ENCODE assay signal across 9 mouse cellular contexts in genomic region chr1:52748260-52748659, GRCm38 (mm10). TPM values are rescaled to one million over a fixed set of nuclear protein-coding genes. Genes with fewer than 3 reads are reported as not detected.
DNase-seq lines count a peak whose midpoint lies in the region; ATAC-seq and TF ChIP-seq lines count a peak whose summit lies in the region.
"Had no signal": no experiment of that assay in that cellular context is flagged by ENCODE, and none has a peak within 500 bp of the region (broad histone marks: within the 10 kb centered on the region; RNA-seq: fewer than 3 reads in every experiment).

No protein-coding gene starts in this region.

- peak; percentile 49 to 69 for DNase-seq in heart, adult 2 months
- DNase-seq in CD8-positive naive resting alpha-beta T cell, adult 2 months (ENCODE audit: low read depth in 2 of 2, low spot score in 2 of 2), result peak; percentile 63 to 72
- peak; percentile 13 for DNase-seq in c-Kit-negative CD71-positive TER-119-positive erythroid progenitor cells, embryonic 14.5 days (ENCODE audit: low read depth, low spot score)
- DNase-seq in forebrain, postnatal 0 days, result peak; percentile 82
- peak; percentile 75 to 77 for DNase-seq in kidney, postnatal 4 days
- peak; percentile 68 for DNase-seq in stomach, postnatal 0 days (ENCODE audit: low spot score)

- H3K27me3 ChIP-seq in heart, adult 2 months (ENCODE audit: control insufficient read depth, insufficient read depth, low read length), result no peaks in the 10 kb centered on the region
- H3K27me3 ChIP-seq in heart, embryonic 11.5 days (ENCODE audit: control insufficient read depth, insufficient read depth, low read length), result no peaks in the 10 kb centered on the region
- no peaks in the 10 kb centered on the region for H3K27me3 ChIP-seq in forebrain, postnatal 0 days (ENCODE audit: insufficient read depth, low read length)
- H3K27me3 ChIP-seq in stomach, postnatal 0 days (ENCODE audit: control insufficient read depth, insufficient read depth, low read length), result no peaks in the 10 kb centered on the region
- H3K27me3 ChIP-seq: stomach, embryonic 15.5 days had no signal

- no peak overlapping the region for H3K4me3 ChIP-seq in heart, adult 2 months
- H3K4me3 ChIP-seq in heart, embryonic 11.5 days (ENCODE audit: low read depth, low read length), result no peak overlapping the region
- no peak overlapping the region for H3K4me3 ChIP-seq in forebrain, postnatal 0 days (ENCODE audit: low read depth, low read length)
- H3K4me3 ChIP-seq in stomach, postnatal 0 days (ENCODE audit: low read depth, low read length), result no peak overlapping the region
- H3K4me3 ChIP-seq: stomach, embryonic 15.5 days had no signal

- intact Hi-C loops in heart, adult 2 months (cut with DNase I), result loop anchor here (1.0 to 5.0 kb wide), 3 partner anchors 69 to 447 kb away; partner anchors contain the start of gene Inpp1

- TF ChIP-seq EP300 in heart, adult 2 months (IDR thresholded peaks at IDR 0.05; ENCODE audit: insufficient read depth, low read depth, low read length), result no peak
- TF ChIP-seq EP300 in stomach, postnatal 0 days (optimal IDR thresholded peaks at IDR 0.05), result no peak

- no peaks in the 10 kb centered on the region for H3K9me3 ChIP-seq in heart, embryonic 11.5 days (replicated peaks; ENCODE audit: control insufficient read depth, low read length)
- H3K9me3 ChIP-seq in forebrain, postnatal 0 days (ENCODE audit: low read length), result no peaks in the 10 kb centered on the region
- no peaks in the 10 kb centered on the region for H3K9me3 ChIP-seq in stomach, postnatal 0 days (ENCODE audit: control insufficient read depth, low read length)
- H3K9me3 ChIP-seq: stomach, embryonic 15.5 days had no signal

- H3K36me3 ChIP-seq in heart, adult 2 months (ENCODE audit: control insufficient read depth, insufficient read depth, low read length), result no peaks in the 10 kb centered on the region
- H3K36me3 ChIP-seq in heart, embryonic 11.5 days (ENCODE audit: control insufficient read depth, insufficient read depth, low read length), result no peaks in the 10 kb centered on the region
- H3K36me3 ChIP-seq in forebrain, postnatal 0 days (ENCODE audit: insufficient read depth), result no peaks in the 10 kb centered on the region
- no peaks in the 10 kb centered on the region for H3K36me3 ChIP-seq in stomach, postnatal 0 days (ENCODE audit: control insufficient read depth, insufficient read depth, low read length)
- H3K36me3 ChIP-seq: stomach, embryonic 15.5 days had no signal

- no peak for ATAC-seq in heart, embryonic 11.5 days (replicated peaks; ENCODE audit: insufficient number of reproducible peaks, low FRiP score, low TSS enrichment)
- ATAC-seq in forebrain, postnatal 0 days, result peak; percentile 50; the same call in 1 of the 2 replicates
- ATAC-seq in megakaryocyte progenitor cell, adult 5-6 weeks (replicated peaks; ENCODE audit: poor library complexity), result peak; percentile 87
- ATAC-seq in stomach, postnatal 0 days (ENCODE audit: low FRiP score, low TSS enrichment), result no peak

- 12% methylated on average over 3 of the region's 3 CpGs for WGBS in heart, adult 2 months
- 18% methylated on average over 3 of the region's 3 CpGs for whole genome bisulfite sequencing in heart, embryonic 11.5 days (ENCODE audit: insufficient replicate concordance)
- 20% methylated on average over 3 of the region's 3 CpGs for WGBS in forebrain, postnatal 0 days
- WGBS in stomach, postnatal 0 days, result 14% methylated on average over 3 of the region's 3 CpGs

- H3K79me2 ChIP-seq in heart, adult 2 months (replicated peaks; ENCODE audit: control insufficient read depth, insufficient read depth, low read length), result no peaks in the 10 kb centered on the region

- H3K4me2 ChIP-seq in heart, embryonic 11.5 days, result no peak overlapping the region
- H3K4me2 ChIP-seq in forebrain, postnatal 0 days (ENCODE audit: low read depth), result no peak overlapping the region
- H3K4me2 ChIP-seq in stomach, postnatal 0 days (replicated peaks; ENCODE audit: low read depth), result no peak overlapping the region
- H3K4me2 ChIP-seq: stomach, embryonic 15.5 days had no signal

- no peaks in the 10 kb centered on the region for H3K4me1 ChIP-seq in heart, adult 2 months (ENCODE audit: control insufficient read depth, insufficient read depth, low read length)
- peaks cover 3% of the 10 kb centered on the region; the same call in 1 of the 2 replicates for H3K4me1 ChIP-seq in heart, embryonic 11.5 days (ENCODE audit: control insufficient read depth, insufficient read depth, low read length)
- no peaks in the 10 kb centered on the region for H3K4me1 ChIP-seq in forebrain, postnatal 0 days (ENCODE audit: insufficient read depth)
- no peaks in the 10 kb centered on the region for H3K4me1 ChIP-seq in stomach, postnatal 0 days (replicated peaks; ENCODE audit: control insufficient read depth, insufficient read depth)
- H3K4me1 ChIP-seq: stomach, embryonic 15.5 days had no signal

- TF ChIP-seq CTCF in heart, adult 2 months (IDR thresholded peaks at IDR 0.05), result peak; percentile 92
- TF ChIP-seq CTCF in forebrain, postnatal 0 days (IDR thresholded peaks at IDR 0.05; ENCODE audit: low read depth), result peak; percentile 84
- TF ChIP-seq CTCF in stomach, postnatal 0 days (IDR thresholded peaks at IDR 0.05; ENCODE audit: low read depth), result peak; percentile 85

- no peak for TF ChIP-seq POLR2A in heart, adult 2 months (IDR thresholded peaks at IDR 0.05; ENCODE audit: insufficient read depth, low read depth, low read length)

- H3K27ac ChIP-seq in heart, adult 2 months, result no peak overlapping the region
- H3K27ac ChIP-seq in heart, embryonic 11.5 days (ENCODE audit: low read depth, low read length), result no peak overlapping the region
- H3K27ac ChIP-seq in forebrain, postnatal 0 days (ENCODE audit: low read depth, low read length), result no peak overlapping the region
- H3K27ac ChIP-seq in stomach, postnatal 0 days (replicated peaks), result no peak overlapping the region
- H3K27ac ChIP-seq: stomach, embryonic 15.5 days had no signal

- H3K9ac ChIP-seq in heart, adult 2 months (ENCODE audit: low read depth, low read length), result no peak overlapping the region
- no peak overlapping the region for H3K9ac ChIP-seq in heart, embryonic 11.5 days (ENCODE audit: low read depth, low read length)
- no peak overlapping the region for H3K9ac ChIP-seq in forebrain, postnatal 0 days
- no peak overlapping the region for H3K9ac ChIP-seq in stomach, postnatal 0 days (ENCODE audit: low read length)
- H3K9ac ChIP-seq: stomach, embryonic 15.5 days had no signal

RNA-seq across cellular contexts. Expression of gene Mfsd6, which starts 21.0 kb away (rescaled TPM):
- total RNA-seq in heart, adult 2 months (2021), result 10 to 100 TPM; 18.9 to 20.1 TPM
- 10.3 and 15.8 TPM in 2 replicates for polyA plus RNA-seq in heart, adult 2 months (2012; rRNA removed)
- 2.3 and 4.8 TPM in 2 replicates for polyA plus RNA-seq in heart, embryonic 11.5 days (2014; fragmentation: Nextera tagmentation; extraction: Ambion mirVana)
- 38.1 and 45.0 TPM in 2 replicates for total RNA-seq in forebrain, postnatal 0 days (2014; rRNA removed)
- polyA plus RNA-seq in forebrain, postnatal 0 days (2015; fragmentation: Nextera tagmentation; extraction: Ambion mirVana), result 6.5 and 9.6 TPM in 2 replicates
- 5.4 and 6.2 TPM in 2 replicates for total RNA-seq in megakaryocyte progenitor cell, adult 5-6 weeks (2015)
- total RNA-seq in megakaryocyte progenitor cell, adult 5-6 weeks (2017), result 3.5 and 5.0 TPM in 2 replicates
- polyA plus RNA-seq in stomach, postnatal 0 days (2015; fragmentation: Nextera tagmentation; extraction: Ambion mirVana), result 6.3 and 8.0 TPM in 2 replicates

Comparison
In these comparisons a context has a peak if more than half of its experiments do, and no peak if none do; other contexts are left out.
1. DNase-seq: peak in every context shown above with its lines; median percentile 82 in forebrain, postnatal 0 days; 76 in kidney, postnatal 4 days; 68 in stomach, postnatal 0 days; 68 in CD8-positive naive resting alpha-beta T cell, adult 2 months; 59 in heart, adult 2 months; 13 in c-Kit-negative CD71-positive TER-119-positive erythroid progenitor cells, embryonic 14.5 days.
2. ATAC-seq: peak in forebrain, postnatal 0 days (single experiment) and megakaryocyte progenitor cell, adult 5-6 weeks (single experiment); none in heart, embryonic 11.5 days (single experiment) and stomach, postnatal 0 days (single experiment).
3. Peak in every context shown above with its lines, with median percentiles within 50 percentile points of each other: CTCF ChIP-seq.